Mouse (Mus musculus) gastrocnemius, adult 8-10 months (tissue): ENCODE results near the gene Vmn2r19. TPM values are rescaled to one million over a fixed set of nuclear protein-coding genes. Genes with fewer than 3 reads are reported as not detected.

ENCODE experiments used
- total RNA-seq, 4 experiments: library from RNA; stranded (reverse); gene quantifications; 2 replicates each; pipeline ENCODE4 v1.2.4; 2022

Gene Vmn2r19
- total RNA-seq, 4 experiments from 2014 or later, result not detected

Other genes with a start within 250 kb of the Vmn2r19 start
- gene Clec4a2, start 201.9 kb upstream of the Vmn2r19 start, total RNA-seq, result under 1 TPM in 2 of 4 experiments, not detected in 2; 0.56 to 0.67 TPM
- gene Clec4b2, start 135.4 kb upstream of the Vmn2r19 start, total RNA-seq, result not detected
- gene Clec4n, start 78.5 kb upstream of the Vmn2r19 start, total RNA-seq, result under 1 TPM in 1 of 4 experiments, not detected in 3; 0.76 TPM
- gene Clec4d, start 46.2 kb upstream of the Vmn2r19 start, total RNA-seq, result not detected
- not detected for gene Clec4e, start 18.5 kb upstream of the Vmn2r19 start, total RNA-seq
- gene Vmn2r20, start 109.8 kb downstream of the Vmn2r19 start, total RNA-seq, result not detected
- gene Vmn2r21, start 225.1 kb downstream of the Vmn2r19 start, total RNA-seq, result not detected